Mouse (Mus musculus): Measurements from ENCODE around the gene Scfd2.

Gene Scfd2

DNA sequence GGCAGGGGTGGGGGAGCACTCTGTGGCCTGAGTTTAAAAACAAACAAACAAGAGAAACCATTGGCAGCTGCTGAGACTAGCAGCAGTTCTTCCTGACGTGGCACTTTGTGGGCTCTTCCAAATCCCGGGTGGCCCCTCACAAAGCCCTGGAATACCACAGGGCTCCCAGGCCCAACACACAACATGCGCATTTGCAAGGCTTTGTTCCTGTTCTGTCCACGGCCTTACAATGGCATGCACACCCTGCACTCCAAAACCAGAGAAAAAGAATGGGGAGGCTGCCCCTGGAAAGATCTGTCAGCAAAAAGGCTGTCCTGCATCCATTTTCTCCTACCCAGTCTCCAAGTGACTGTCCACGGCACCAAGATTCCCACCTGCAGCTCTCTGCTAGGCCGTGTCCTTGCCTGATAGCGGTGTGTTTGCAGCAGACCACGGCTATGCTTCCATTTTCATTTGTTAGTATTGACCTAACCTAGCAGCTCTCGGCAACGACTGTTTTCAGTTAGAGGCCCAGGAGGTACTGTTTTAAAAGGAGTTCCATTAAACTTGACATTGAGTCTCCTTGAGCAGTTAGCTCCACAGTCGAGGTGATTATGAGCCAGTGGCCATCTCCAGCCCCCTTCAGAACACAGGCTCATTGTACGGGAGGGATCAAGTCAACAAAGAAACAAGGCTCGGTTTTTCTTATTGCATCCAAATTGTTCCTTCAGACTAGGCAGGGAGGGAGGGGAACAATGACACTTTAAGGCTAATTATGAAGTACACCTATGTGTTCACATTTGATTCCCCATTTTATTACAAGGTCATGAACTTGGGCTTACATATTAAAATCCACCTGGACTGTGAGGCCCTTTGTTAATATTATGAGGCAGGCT is 265.7 kb downstream of the Scfd2 start:
- TF ChIP-seq GATA4 (IDR thresholded peaks at IDR 0.05; ENCODE audit: insufficient replicate concordance, low read length), result no peak

GRCm38 (mm10) chr5:74265151-74265550 is 266.4 kb downstream of the Scfd2 start:
- no peak for TF ChIP-seq GATA4 (IDR thresholded peaks at IDR 0.05; ENCODE audit: insufficient replicate concordance, low read length)

GRCm38 (mm10) chr5:74264541-74264940 is 267.0 kb downstream of the Scfd2 start:
- TF ChIP-seq GATA4 (IDR thresholded peaks at IDR 0.05; ENCODE audit: insufficient replicate concordance, low read length), result no peak

- no peak for TF ChIP-seq GATA4 (IDR thresholded peaks at IDR 0.05; ENCODE audit: insufficient replicate concordance, low read length)
Observed at GRCm38 (mm10) chr5:74261016-74261415, 270.5 kb downstream of the Scfd2 start.

DNA sequence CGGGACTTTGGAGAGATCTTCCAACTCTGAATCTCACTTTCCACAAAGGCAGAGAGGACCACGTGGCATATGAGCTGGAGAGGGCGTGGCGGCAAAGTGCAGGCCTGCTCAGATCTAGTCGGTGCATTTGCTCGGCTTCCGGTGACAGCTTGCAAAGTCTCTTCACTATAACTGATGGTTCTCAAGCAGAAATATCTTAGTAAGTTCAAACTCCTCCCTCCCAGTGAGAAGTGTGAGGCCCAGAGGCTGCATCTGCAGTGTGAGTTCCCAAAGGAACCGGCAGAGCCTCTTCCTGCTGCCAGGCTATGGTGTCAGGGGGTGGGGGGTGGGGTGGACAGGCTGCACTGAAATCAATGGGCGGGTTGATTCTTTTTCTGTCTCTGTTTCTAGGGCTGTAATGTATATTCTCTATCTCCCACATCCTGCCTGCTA is 271.2 kb downstream of the Scfd2 start:
- TF ChIP-seq GATA4 (IDR thresholded peaks at IDR 0.05; ENCODE audit: insufficient replicate concordance, low read length), result no peak

DNA sequence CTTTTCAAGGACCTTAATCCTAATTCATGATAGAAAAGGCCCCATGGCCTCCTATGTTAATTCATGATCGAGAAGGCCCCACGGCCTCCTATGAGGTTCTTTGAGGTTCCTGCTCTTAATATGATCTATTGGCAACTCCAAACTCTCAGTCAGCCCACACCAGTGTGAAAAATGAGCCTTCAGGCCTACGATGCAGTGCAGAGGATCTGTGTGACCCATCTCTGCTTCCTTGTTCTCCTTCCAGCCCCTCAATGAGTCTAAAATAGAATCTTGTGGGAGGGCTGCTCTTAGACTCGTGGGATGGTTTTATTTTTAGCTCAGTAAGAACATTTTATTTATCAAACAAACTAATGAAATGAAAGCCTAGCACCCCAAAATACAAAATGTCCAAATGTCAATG is 274.9 kb downstream of the Scfd2 start:
- TF ChIP-seq GATA4 (IDR thresholded peaks at IDR 0.05; ENCODE audit: insufficient replicate concordance, low read length), result no peak

DNA sequence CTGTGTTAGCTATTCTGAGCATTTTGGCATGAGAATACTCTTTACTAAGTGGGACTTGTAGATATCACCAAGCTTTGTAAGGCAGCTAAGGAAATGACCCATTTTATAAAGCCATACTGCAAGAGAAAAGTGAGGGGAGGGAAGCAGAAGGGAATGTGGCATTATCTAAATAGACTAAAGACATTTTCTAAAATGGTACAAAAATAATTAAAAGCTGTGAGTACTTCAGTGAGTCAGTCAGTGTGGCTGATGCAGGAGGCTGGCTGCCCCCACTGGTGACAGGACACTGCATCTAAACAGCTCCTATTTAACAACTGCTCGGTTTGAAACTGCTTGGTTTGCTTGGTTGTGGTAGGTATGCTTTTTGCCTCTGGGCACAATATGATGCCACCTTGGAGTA is 276.6 kb downstream of the Scfd2 start:
- no peak for TF ChIP-seq GATA4 (IDR thresholded peaks at IDR 0.05; ENCODE audit: insufficient replicate concordance, low read length)

- TF ChIP-seq GATA4 (IDR thresholded peaks at IDR 0.05; ENCODE audit: insufficient replicate concordance, low read length), result no peak
Observed at GRCm38 (mm10) chr5:74253724-74254328, 277.7 kb downstream of the Scfd2 start.

- TF ChIP-seq GATA4 (IDR thresholded peaks at IDR 0.05; ENCODE audit: insufficient replicate concordance, low read length), result no peak
Observed at GRCm38 (mm10) chr5:74252672-74253286, 278.8 kb downstream of the Scfd2 start.

DNA sequence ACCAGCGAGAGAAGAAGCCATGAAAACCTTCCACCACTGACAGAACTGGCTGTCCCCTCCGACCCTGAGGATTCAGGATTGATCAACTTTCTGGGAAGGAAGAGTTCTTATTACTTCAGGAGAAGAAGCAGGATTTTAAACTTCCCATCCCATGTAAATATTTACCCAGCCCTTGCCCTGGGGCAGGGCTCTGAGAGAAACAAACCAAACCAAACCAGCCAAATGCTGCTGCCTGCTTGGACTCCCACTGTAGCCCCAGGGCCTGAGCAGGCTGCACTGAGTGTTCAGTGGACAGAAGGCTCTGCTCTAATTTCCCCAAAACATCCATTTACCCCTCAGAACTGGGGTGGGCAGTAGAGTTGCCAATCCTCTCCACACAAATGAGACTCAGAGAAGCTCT is 280.6 kb downstream of the Scfd2 start:
- no peak for TF ChIP-seq GATA4 (IDR thresholded peaks at IDR 0.05; ENCODE audit: insufficient replicate concordance, low read length)

DNA sequence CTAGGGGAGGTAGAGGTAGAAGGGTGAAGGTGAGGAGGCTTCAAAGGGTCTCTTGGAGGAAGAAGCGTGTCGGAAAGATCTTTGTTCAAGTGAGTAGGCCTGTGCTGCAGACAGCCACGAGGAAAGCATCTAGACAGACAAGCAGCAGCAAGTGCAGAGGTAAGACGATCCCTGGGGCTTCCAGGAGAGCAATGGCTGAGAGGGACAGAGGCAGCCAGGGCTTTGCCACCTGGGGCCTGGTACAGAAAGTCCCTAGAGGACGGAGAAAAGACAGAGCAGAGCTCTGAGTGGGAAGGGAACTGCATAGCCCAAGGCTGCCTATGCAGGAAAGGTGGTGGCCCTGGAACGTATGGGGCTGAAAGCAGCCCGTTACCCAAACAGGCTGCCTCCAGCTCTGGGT is 281.3 kb downstream of the Scfd2 start:
- no peak for TF ChIP-seq GATA4 (IDR thresholded peaks at IDR 0.05; ENCODE audit: insufficient replicate concordance, low read length)

DNA sequence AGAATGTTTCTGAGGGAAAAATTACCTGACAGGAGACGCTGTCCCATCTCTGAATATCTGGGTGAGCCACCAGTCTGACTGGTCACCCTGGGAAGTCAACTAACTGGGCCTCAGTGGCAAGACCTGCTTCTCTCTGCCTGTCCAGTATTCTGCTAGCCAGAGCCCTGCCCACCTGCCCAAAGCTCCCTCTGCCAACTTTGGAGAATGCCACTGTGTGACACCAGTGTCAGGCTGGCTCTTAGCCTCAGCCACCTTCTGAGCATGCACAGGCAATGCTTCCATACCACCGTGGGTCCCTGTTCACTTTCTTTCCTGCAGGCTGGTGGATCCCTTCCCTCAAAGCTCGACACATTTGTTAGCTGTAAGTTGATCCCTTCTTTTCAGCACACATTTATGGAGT is 281.8 kb downstream of the Scfd2 start:
- no peak for TF ChIP-seq GATA4 (IDR thresholded peaks at IDR 0.05; ENCODE audit: insufficient replicate concordance, low read length)

- no peak for TF ChIP-seq GATA4 (IDR thresholded peaks at IDR 0.05; ENCODE audit: insufficient replicate concordance, low read length)
Observed at GRCm38 (mm10) chr5:74246971-74247370, 284.6 kb downstream of the Scfd2 start.

DNA sequence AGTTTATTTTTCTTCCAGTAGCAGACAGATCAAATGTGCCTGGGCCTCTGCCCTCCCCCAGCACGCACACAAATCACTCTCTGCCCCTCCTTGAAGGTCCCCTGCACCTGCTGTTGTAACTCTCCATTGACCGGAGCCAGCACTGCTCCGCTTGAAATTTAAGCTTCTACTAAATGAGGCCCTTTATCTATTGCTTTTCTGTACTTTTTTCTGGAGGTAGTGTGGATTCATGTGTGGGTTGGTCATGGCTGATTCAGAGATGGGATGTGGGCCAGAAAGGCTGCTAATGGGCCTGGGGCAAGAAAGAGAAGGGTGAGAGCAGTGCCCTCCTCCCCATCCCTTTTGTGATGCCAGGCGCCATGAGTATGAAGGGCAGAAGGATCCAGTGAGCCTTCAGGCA is 285.1 kb downstream of the Scfd2 start:
- no peak for TF ChIP-seq GATA4 (IDR thresholded peaks at IDR 0.05; ENCODE audit: insufficient replicate concordance, low read length)

GRCm38 (mm10) chr5:74245641-74246145 is 285.9 kb downstream of the Scfd2 start:
- TF ChIP-seq GATA4 (IDR thresholded peaks at IDR 0.05; ENCODE audit: insufficient replicate concordance, low read length), result no peak

Data from liver, adult (tissue).